Mouse (Mus musculus) kidney, adult 18-20 months (tissue): ENCODE data around the gene Ryr1.

ENCODE experiments used
- DNase-seq: peaks from one replicate; pipeline ENCODE4 v3.0.0; 2021

Ryr1 gene

DNA sequence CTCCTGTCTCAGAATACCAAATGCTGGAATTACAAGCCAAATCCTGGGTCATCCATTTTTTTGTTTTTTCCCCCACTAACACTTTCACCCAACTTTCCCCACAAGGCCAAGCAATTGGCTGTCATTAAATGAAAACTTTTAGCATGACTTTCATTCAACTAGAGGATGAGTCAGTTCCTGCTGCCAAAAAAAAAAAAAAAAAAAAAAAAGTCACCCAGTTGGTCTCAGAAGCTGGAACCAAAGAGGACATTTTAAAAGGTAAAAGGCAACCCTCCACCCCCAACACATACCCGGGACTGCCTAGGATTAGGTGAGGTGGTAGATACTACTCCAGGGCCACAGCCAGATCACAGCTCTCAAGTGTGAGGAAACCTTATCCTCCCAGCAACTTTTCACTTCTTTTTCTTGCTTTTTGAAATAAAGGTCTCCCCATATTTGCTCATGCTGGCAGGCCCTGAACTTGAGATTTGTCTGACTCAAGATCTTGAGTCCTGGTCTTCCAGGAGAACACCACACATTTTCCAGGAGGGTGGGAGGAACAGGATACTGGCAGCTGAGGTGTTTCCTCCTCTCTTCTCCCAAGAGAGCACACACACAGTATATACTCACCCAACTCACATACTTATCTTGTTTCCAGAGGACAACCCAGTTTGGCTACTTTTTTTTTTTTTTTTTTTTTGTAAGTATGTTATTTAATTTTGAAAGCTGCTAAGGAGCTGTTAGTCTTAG, 166.8 kb downstream of the Ryr1 start:
- no peak for DNase-seq

DNA sequence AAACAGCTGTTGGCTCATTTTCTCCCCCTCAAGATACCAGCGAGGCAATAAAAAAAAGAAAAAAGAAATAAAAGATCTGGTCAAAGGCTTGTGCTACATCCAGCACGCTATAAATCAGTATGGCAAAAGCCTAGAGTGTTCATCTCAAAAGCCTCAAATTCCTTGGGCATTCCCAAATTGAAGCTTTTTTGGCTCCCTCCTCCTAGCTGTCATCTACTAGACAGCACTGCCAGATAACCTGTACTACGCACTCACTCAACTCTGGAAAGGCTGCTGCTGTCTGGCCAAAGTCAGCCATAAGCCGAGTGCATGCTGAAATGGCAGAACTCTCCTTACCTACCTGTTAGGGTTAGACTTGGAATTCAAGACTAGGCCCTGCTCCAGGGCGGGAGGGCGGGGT, 167.7 kb downstream of the Ryr1 start:
- no peak for DNase-seq

DNA sequence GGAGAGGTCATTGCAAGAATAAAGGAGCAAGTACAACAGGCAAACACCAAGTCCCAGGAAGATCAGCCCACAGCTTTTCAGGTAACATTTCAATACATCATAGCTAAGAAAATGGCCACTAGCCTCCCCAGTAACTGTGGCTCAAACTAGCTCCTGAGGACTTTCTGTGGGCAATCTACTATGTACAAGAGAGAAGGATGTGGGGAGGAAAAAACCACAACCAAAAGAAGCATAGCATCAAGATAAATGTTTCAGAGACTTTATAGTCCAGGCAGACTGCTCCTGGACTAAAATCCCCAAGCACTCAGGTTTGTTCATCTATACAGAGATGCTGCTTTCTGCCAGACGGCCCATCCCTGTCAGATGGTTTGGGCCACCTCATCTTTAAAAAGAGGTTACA, 168.7 kb downstream of the Ryr1 start:
- DNase-seq: no peak

- no peak for DNase-seq
These were observed 169.6 kb downstream of the Ryr1 start for GRCm38 (mm10) chr7:28955295-28955897.

GRCm38 (mm10) chr7:28954773-28955172, 170.2 kb downstream of the Ryr1 start:
- DNase-seq: no peak

DNA sequence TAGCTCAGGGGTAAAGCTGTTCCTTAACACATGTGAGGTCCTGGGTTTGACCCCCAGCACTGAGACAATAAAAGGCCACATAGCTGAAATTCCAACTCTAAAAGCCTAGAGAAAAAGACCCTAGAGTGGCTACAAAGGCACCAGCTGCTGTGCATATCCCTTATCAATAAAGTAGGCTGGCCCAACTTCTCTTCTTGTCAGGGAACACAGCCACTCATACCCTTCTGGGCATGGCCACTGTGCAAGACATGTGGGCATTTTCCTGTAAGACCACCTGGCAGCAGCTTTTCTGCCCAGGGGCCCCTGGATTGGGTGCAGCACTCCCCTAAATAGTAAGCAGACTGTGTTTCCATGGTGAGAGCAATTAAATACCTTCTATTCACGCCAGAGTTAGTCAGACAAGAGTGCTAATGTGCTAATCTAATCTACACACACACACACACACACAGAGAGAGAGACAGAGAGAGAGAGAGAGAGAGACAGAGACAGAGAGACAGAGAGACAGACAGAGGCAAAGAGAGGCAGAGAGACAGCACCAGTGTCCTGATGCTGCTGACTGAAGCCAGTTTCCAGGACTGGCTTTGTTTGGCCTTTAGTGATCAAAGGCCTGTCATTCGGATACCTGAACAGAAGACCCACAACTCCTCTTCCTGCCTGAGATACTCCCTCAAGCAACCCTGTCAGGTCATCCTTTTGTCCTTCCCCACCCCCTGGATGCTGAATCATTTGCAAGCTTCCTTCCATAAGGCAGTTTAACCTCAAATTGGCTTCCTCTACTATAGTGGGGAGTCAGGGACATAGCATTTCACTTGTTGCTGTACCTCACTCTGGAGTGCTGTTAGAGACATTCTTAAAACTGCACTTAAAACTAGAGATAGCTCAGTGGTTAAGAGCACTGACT, 171.3 kb downstream of the Ryr1 start:
- DNase-seq: no peak
